Mouse (Mus musculus) embryo, embryonic 11 days (tissue): ENCODE data around the gene Rnf169.

Source experiments
- DNase-seq: peaks from one replicate; pipeline ENCODE4 v3.0.0-alpha.2; 2015

Rnf169 gene

DNA sequence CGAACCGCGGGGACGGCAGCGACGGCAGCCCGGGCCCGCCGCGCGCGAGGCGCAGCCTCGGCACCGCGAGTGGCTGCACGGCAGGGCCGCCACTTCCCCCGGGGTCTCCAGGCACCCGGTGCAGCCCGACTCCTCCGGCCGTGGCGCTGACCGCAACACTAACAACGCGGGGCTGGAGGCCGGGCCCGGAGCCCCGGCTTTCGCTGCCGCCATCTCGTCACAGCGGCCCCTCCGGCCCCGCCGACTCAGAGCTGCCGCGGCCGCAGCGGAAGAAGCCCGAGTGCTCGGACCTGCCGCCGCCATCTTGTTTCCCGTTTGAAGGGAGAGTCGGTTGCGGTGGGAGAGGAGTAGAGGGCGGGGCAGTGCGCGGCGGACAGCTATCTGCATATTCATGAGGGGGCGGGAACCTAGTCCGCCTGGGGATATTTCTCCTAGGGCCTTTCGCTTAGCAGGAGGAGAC is at the start of gene Rnf169:
TSS of gene Rnf169 (minus strand) at position 317 of the 460 bp plus-strand sequence.
- DNase-seq: peak; percentile 96

DNA sequence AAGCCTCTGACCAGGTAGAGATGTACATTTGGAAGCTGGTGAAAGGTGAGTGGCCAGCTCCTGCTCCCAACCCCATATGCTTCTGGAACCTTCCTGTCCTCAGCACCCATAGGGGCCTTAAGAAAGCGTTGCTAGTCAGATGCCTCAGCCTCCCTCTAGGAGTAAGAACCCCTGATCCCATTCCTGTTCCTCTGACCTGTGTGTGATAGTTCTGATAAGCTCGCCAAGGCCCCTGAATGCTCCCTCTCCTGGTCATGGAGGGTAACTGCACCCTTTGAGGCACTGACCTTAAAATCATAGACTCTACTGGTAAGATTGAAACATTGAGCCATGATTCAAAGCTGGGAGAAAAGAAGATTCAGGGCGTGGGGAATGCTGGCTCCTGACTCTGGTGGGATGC is 49.1 kb upstream of the Rnf169 start:
- DNase-seq: peak; percentile 58

- no peak for DNase-seq
Measured at GRCm38 (mm10) chr7:100027353-100027752, 47.1 kb upstream of the Rnf169 start.

- DNase-seq: no peak
Measured at GRCm38 (mm10) chr7:100017056-100017455, 36.8 kb upstream of the Rnf169 start.

GRCm38 (mm10) chr7:100014123-100014600 is 33.9 kb upstream of the Rnf169 start:
- DNase-seq: no peak

GRCm38 (mm10) chr7:100012515-100012914 is 32.3 kb upstream of the Rnf169 start:
- peak; percentile 57 for DNase-seq

DNA sequence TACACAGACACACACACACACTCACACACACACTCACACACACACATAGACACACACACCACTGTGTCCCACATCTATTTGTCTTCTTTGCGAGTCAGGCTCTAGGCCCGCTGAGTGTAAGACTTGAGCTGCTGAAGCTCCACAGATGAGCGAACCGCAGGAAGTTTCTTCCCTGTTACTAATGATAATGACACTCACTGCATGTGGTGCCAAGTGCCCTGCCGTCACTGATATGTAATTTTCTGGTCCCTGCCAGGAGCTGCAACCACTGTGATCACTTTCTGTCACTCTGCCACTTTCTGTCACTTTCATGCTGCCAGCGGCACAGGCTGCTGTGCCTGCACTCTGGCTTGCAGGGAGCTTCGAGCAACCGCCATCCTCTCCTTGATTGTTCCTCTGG is 31.8 kb upstream of the Rnf169 start:
- DNase-seq: no peak

- peak; percentile 32 for DNase-seq
Measured at GRCm38 (mm10) chr7:100010711-100011110, 30.5 kb upstream of the Rnf169 start.

GRCm38 (mm10) chr7:100009640-100010039 is 29.4 kb upstream of the Rnf169 start:
- peak; percentile 87 for DNase-seq

GRCm38 (mm10) chr7:100008765-100009164 is 28.5 kb upstream of the Rnf169 start:
- no peak for DNase-seq

- DNase-seq: no peak
Measured at GRCm38 (mm10) chr7:100006411-100006810, 26.2 kb upstream of the Rnf169 start.

DNA sequence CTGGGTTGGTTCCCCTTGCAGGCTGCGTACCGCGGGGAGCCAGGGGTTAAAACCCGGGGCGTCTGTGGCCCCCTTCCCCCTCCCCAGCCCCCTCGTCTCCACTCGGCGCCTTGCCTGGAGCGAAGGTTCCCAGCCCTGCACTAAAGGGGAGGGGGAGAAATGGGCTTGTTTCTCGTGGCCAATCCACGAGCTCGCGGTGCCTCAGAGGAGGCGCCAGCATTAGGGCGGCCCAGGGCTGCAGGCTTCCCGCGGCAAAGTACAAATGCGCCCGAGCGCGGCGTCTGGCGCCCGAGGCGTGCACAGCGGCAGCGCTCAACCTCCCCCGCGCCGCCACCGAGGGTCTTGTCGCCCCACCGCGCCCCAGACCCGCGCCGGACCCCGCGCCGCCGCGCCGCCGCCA is 25.5 kb upstream of the Rnf169 start, which contains the start of gene Chrdl2:
TSS of gene Chrdl2 (plus strand) at position 383 of the 400 bp plus-strand sequence.
- peak; percentile 83 for DNase-seq

- DNase-seq: no peak
Measured at GRCm38 (mm10) chr7:100003781-100004180, 23.5 kb upstream of the Rnf169 start.

DNA sequence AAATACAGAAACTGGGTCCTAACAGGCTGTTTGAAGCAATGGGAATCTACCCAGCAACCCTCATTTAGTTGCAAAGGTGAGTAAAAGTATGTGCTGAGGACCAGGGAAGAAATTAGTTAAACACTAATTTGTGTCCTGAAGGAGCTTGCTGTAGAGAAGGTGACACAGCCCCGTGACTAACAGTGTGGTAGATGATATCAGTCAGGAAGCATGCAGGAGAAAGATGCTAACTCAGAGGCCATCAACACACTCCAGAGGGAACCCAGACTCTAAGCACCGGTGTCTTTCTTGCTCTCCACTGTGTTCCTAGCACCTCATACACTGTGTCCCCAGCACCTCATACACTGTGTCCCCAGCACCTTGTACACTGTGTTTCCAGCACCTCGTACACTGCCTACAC is 18.4 kb upstream of the Rnf169 start:
- no peak for DNase-seq

DNA sequence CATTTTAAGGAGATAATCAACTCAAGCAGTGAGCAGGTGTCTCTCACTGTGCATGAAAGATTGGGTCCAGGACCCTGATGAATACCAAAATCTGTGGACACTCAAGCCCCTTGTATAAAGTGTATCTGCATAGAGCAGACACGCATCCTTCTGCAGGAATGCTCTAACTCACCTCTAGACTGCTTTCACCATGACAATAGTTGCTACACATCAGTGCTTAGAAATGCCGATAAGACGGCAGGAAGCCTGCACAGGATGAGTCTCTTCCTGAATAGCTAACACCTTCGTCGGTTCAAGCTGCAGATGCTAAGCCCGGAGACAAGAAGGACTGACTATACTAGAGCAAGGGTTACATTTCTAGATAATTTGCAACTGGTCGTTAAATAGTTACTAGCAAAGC is 14.9 kb upstream of the Rnf169 start:
- no peak for DNase-seq

GRCm38 (mm10) chr7:99993159-99993558 is 12.9 kb upstream of the Rnf169 start:
- no peak for DNase-seq

- no peak for DNase-seq
Measured at GRCm38 (mm10) chr7:99990990-99991707, 10.9 kb upstream of the Rnf169 start.

DNA sequence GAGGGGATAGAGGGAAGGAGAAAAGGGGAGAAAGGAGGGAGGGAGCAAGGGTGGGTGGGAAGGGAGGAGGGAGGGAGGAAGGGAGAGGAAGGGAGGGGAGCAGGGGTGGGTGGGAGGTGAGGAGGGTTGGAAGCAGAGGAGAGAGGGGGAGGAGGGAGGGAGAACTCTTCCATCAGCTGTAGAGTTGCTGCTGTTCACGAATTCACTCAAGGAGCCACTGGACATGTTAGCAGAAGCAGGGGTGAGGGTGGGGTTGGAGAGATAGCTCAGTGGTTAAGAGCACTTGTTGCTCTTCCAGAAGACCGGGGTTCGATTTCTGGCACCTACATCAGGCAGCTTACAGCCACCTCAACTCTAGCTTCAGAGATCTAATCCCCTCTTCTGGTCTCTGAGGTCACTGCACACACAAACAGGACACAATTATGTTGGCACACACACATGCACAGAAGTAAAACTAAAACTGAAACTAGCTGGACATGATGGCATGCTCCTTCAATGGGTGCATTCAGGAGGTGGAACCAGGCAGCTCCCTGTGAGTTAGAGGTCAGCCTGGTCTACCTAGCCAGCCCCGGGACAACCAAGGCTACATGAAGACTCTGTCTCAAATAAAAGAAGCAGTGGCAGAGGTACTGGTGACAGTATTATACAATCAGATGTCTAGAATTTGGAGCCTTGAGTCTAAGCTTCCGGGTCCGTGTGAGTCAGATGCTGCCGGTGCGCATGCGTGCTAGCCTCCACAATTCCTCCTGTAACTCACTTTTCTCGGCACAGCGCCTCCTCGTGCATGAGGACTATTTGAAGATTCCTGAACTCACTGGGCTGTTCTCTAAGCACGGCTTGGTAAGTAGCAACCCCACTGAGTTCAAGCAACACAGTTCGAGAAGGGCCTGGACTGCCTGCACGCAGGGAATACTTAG is 9.9 kb upstream of the Rnf169 start:
- DNase-seq: peak; percentile 48

DNA sequence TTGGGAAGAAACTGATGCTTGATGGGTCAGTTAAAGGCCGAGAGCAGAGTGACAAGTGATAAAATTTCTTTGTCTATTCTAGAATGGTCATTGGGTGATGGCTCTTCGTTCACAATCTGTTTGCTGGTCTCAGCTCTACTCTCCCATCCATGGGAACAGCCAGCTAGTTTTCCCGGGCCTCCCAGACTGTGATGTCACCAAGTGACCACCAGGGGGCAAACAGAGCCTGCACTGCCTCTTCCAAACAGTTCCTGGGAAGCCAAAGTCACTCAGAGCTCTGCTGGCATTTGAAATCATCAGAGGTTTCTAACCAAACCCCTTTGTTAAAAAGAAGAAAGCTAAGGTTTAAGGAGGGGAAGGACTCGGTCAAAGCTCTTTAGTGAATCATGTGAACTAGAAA is 8.5 kb upstream of the Rnf169 start:
- DNase-seq: peak; percentile 83

DNA sequence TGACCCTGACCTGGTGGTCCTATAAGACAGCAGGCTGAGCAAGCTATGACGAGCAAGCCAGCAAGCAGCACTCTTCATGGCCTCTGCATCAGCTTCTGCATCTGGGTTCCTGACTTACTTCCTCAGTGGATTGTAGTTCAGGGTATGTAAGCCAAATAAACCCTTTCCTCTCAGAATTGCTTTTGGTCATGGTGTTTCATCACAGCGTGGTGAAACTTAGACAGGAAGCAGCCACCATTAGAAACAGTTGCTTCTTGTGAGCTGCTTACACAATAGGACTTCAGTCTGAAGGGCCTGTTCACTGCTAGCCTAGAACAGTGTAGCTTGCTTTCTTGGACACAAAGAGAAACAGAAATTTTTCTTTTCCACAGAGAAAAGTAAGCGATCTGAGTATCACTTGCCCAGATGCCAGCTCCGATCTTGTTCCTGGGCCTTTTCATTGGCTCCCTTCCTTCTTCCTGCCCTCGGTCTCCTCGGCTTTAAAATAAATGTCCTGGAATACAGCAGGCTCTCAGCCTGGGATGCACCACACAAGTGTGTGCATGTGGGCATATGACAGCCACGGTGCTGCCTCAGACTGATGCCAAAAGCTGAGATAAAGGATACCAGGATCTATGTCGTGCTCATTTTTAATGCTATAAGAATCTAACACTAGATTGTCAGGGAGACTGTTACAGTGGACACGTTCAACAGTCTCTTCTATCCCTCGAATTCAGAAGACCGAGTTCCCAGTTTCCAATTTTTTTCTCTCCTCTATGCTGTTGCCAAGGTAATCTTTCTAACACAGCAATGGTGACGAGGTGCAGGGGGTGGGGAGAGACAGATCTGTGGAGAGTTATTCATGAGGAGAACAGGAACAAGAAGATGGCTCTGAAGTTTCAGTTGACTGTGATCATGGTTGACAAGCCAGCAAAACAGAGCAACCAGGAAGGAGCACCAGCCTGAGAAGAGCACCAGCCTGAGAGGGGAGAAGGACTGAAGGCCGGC is 2.3 kb upstream of the Rnf169 start:
- DNase-seq: no peak

DNA sequence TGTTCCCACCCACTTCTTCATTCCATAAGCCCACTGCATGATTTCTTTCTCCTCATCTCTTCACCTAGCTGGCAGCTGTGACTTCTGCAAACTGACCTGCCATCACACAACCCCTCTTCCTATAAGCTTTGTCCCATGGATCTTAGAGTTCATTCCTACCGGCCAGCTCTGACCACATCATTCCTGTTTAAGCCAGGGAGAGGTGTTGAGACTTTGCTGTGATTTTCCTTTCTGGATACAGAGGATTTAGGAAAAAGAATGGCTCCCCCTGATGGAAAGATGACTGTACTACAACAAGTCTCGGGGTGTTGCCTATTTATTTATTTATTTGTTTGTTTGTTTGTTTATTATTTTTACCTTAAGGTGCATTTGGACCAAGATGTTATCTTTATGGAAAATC is 1.1 kb upstream of the Rnf169 start:
- peak; percentile 66 for DNase-seq

GRCm38 (mm10) chr7:99979546-99980131 is 609 bp downstream of the Rnf169 start:
- peak; percentile 76 for DNase-seq
